Comparison of ENCODE assay signal across 20 mouse cellular contexts in the genomic region with DNA sequence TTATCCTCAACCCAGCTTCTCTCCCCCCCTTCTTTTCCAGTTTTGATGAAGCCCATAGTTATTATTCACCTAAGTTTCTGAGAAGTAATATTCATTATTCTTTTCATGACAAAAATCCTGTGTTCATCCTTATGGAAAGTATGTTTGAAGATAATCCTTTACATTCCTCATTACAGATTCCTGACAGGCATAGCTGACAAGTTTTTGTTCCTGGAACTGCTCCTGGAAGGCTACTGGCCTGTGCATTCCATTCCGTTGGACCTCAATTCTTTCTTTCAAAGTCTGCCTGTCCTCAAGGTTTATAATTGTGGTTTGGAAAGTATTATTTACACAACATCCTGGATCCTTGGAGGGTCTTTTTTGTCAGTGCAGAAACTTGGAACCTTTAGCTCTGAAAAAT. TPM values are rescaled to one million over a fixed set of nuclear protein-coding genes. Genes with fewer than 3 reads are reported as not detected.
A peak's percentile ranks its signal among the peaks of the same experiment; 100 is the strongest.
DNase-seq lines count a peak whose midpoint lies in the region; ATAC-seq and TF ChIP-seq lines count a peak whose summit lies in the region.
"Had no signal": no experiment of that assay in that cellular context is flagged by ENCODE, and none has a peak within 500 bp of the region (broad histone marks: within the 10 kb centered on the region; RNA-seq: fewer than 3 reads in every experiment).

No protein-coding gene starts in this region.

- CTCF ChIA-PET in Patski (lab: Charles Lee): no interaction called here

- H3K4me2 ChIP-seq in midbrain, embryonic 11.5 days: no peak overlapping the region
- no peak overlapping the region for H3K4me2 ChIP-seq in midbrain, embryonic 13.5 days (replicated peaks)
- H3K4me2 ChIP-seq: embryonic facial prominence, embryonic 13.5 days; embryonic facial prominence, embryonic 15.5 days; forebrain, embryonic 13.5 days; forebrain, embryonic 15.5 days had no signal

- POLR2A ChIA-PET in Patski (lab: Charles Lee): no interaction called here

- no peak overlapping the region for H3K4me3 ChIP-seq in midbrain, embryonic 11.5 days (ENCODE audit: low read depth, low read length)
- no peak overlapping the region for H3K4me3 ChIP-seq in midbrain, embryonic 13.5 days (replicated peaks)
- H3K4me3 ChIP-seq: embryonic facial prominence, embryonic 13.5 days; embryonic facial prominence, embryonic 15.5 days; forebrain, embryonic 13.5 days; forebrain, embryonic 15.5 days had no signal

- 26% methylated on average over 1 of the region's 1 CpGs for WGBS in midbrain, embryonic 11.5 days
- 18% methylated on average over 1 of the region's 1 CpGs for WGBS in midbrain, embryonic 13.5 days

- in situ Hi-C loops in Patski (cut with MboI; ENCODE audit: low pct_unique_long_range_greater_than_20kb): no loop called here

- ATAC-seq in midbrain, embryonic 11.5 days (ENCODE audit: low FRiP score): peak; percentile 30; the same call in 1 of the 2 replicates
- no peak for ATAC-seq in midbrain, embryonic 13.5 days
- ATAC-seq in Patski: peak; percentile 52
- ATAC-seq: forebrain, embryonic 13.5 days; forebrain, embryonic 15.5 days; forebrain, postnatal 0 days had no signal

- no peaks in the 10 kb centered on the region for H3K36me3 ChIP-seq in midbrain, embryonic 11.5 days (ENCODE audit: control insufficient read depth, insufficient read depth, low read length)
- no peaks in the 10 kb centered on the region for H3K36me3 ChIP-seq in midbrain, embryonic 13.5 days
- H3K36me3 ChIP-seq: embryonic facial prominence, embryonic 13.5 days; embryonic facial prominence, embryonic 15.5 days; forebrain, embryonic 15.5 days had no signal

- no peaks in the 10 kb centered on the region for H3K9me3 ChIP-seq in midbrain, embryonic 11.5 days (ENCODE audit: control insufficient read depth, low read length)
- H3K9me3 ChIP-seq in midbrain, embryonic 13.5 days: no peaks in the 10 kb centered on the region
- H3K9me3 ChIP-seq: embryonic facial prominence, embryonic 13.5 days; embryonic facial prominence, embryonic 15.5 days; forebrain, embryonic 13.5 days; forebrain, embryonic 15.5 days had no signal

- H3K27me3 ChIP-seq in midbrain, embryonic 11.5 days (ENCODE audit: control insufficient read depth, insufficient read depth, low read length): no peaks in the 10 kb centered on the region
- H3K27me3 ChIP-seq in midbrain, embryonic 13.5 days: no peaks in the 10 kb centered on the region
- no peaks in the 10 kb centered on the region for H3K27me3 ChIP-seq in Patski
- H3K27me3 ChIP-seq: embryonic facial prominence, embryonic 13.5 days; embryonic facial prominence, embryonic 15.5 days; forebrain, embryonic 13.5 days; forebrain, embryonic 15.5 days had no signal

- no peak for DNase-seq in midbrain, embryonic 11.5 days (ENCODE audit: low spot score, missing footprints)
- peak; percentile 7 for DNase-seq in Patski (ENCODE audit: low read depth, low spot score)
- DNase-seq in lung, adult 18-20 months: no peak
- DNase-seq in cerebellum, postnatal 36 days: no peak
- DNase-seq: adrenal gland, adult 2 months; adrenal gland, postnatal 10 days; adrenal gland, postnatal 25 days; cerebellum, adult 11 months; cerebellum, adult 18-20 months; cerebellum, adult 8-10 months; cerebellum, adult 9-11 months; cerebellum, postnatal 25 days; embryo, embryonic 11 days; forebrain, postnatal 0 days had no signal

- TF ChIP-seq CTCF in Patski (IDR thresholded peaks at IDR 0.05): no peak

- no peaks in the 10 kb centered on the region for H3K4me1 ChIP-seq in midbrain, embryonic 11.5 days (ENCODE audit: control insufficient read depth, insufficient read depth, low read length)
- no peaks in the 10 kb centered on the region for H3K4me1 ChIP-seq in midbrain, embryonic 13.5 days (replicated peaks)
- H3K4me1 ChIP-seq: embryonic facial prominence, embryonic 13.5 days; embryonic facial prominence, embryonic 15.5 days; forebrain, embryonic 13.5 days; forebrain, embryonic 15.5 days had no signal

- H3K9ac ChIP-seq in midbrain, embryonic 11.5 days (ENCODE audit: low read length): no peak overlapping the region
- H3K9ac ChIP-seq in midbrain, embryonic 13.5 days (replicated peaks): no peak overlapping the region
- H3K9ac ChIP-seq: embryonic facial prominence, embryonic 13.5 days; embryonic facial prominence, embryonic 15.5 days; forebrain, embryonic 13.5 days; forebrain, embryonic 15.5 days; forebrain, postnatal 0 days had no signal

- no peak overlapping the region for H3K27ac ChIP-seq in midbrain, embryonic 11.5 days (ENCODE audit: low read depth, low read length)
- no peak overlapping the region for H3K27ac ChIP-seq in midbrain, embryonic 13.5 days
- H3K27ac ChIP-seq: embryonic facial prominence, embryonic 13.5 days; embryonic facial prominence, embryonic 15.5 days; forebrain, embryonic 13.5 days; forebrain, embryonic 15.5 days had no signal

RNA-seq across cellular contexts. Expression of gene Lrrc7, which starts 45.0 kb away (rescaled TPM):
- polyA plus RNA-seq in midbrain, embryonic 11.5 days (2014; fragmentation: Nextera tagmentation; extraction: Ambion mirVana): 0.92 and 0.97 TPM in 2 replicates
- 8.3 and 9.2 TPM in 2 replicates for polyA plus RNA-seq in midbrain, embryonic 13.5 days (2015; fragmentation: Nextera tagmentation; extraction: Ambion mirVana)
- polyA plus RNA-seq in Patski (2021): 0.03 TPM
- polyA plus RNA-seq: adrenal gland, adult 2 months; C2C12 had no signal
